Mouse (Mus musculus) E14TG2a.4 (cell line): Measurements from ENCODE around the gene Lrrc25.

Source experiments
- CTCF ChIP-seq: conservative IDR thresholded peaks from 2 replicates; pipeline ENCODE4 v1.5.1; 2014; ENCODE audit warnings: low read length
- NANOG ChIP-seq: IDR thresholded peaks from 2 replicates; pipeline ENCODE4 v1.6.1; 2014; ENCODE audit warnings: borderline replicate concordance, low read length, mixed read lengths
- POU5F1 ChIP-seq: IDR thresholded peaks from 2 replicates; pipeline ENCODE4 v1.6.1; 2014; ENCODE audit warnings: low read length, borderline replicate concordance

- TF ChIP-seq CTCF: no peak
- TF ChIP-seq NANOG: no peak
- no peak for TF ChIP-seq POU5F1
Measured at GRCm38 (mm10) chr8:70634066-70634465, 18.1 kb downstream of the Lrrc25 start.
